Mouse (Mus musculus): ENCODE results near the gene Ackr1.

DNA sequence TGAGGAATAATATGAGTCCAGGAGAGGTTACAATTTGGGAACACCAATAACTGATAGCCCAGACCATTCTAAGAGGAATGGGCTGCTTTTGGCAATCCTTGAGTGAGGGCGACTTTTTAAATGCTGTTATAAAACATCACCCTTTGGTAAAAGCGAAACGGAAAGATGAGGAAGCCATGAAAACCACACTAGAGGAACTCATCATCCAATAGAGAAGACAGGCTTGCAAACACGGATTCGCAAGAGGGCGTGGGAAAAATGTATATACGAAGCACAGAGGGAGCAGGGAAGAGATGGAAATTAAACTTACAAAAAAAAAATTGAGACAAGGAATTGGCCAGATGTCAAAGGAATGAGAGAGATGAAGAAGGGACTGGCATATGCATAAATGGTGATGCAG is 40.5 kb upstream of the Ackr1 start:
- TF ChIP-seq CTCF (IDR thresholded peaks at IDR 0.05; ENCODE audit: extremely low read depth, insufficient read depth, low read length) (no peak), POLR2A (IDR thresholded peaks at IDR 0.05; ENCODE audit: extremely low read depth, insufficient read depth, low read length) (no peak)

Measured in cortical plate, adult 2 months (tissue).